Mouse (Mus musculus) hindbrain, embryonic 13.5 days (tissue): Measurements from ENCODE around the gene Nwd1. TPM values are rescaled to one million over a fixed set of nuclear protein-coding genes. Genes with fewer than 3 reads are reported as not detected.
"Not testable (repeated sequence)": the region's sequence is repeated elsewhere in the genome, so short reads cannot be mapped to it uniquely, and the experiment has no call there.

Source experiments
- ATAC-seq: fragments of 200-750 bp; cut with Nextera tagmentation; 2 replicates; pipeline ENCODE4 v1.8.0; 2017; ENCODE audit warnings: moderate TSS enrichment; ENCODE audit not compliant: low FRiP score
- H3K27ac ChIP-seq: fragments of 300-500 bp; sonication (generic); 2 replicates; pipeline ENCODE4 v1.5.1; 2015; ENCODE audit warnings: inconsistent platforms, mild to moderate bottlenecking, moderate library complexity
- H3K27me3 ChIP-seq: fragments of 300-500 bp; sonication (generic); 2 replicates; pipeline ENCODE4 v1.6.1; 2015; ENCODE audit warnings: mild to moderate bottlenecking, inconsistent platforms
- H3K36me3 ChIP-seq: fragments of 300-500 bp; sonication (generic); 2 replicates; pipeline ENCODE4 v1.6.1; 2015; ENCODE audit warnings: mild to moderate bottlenecking, inconsistent platforms
- H3K4me1 ChIP-seq: fragments of 300-500 bp; sonication (generic); replicated peaks from 2 replicates; pipeline ENCODE4 v1.6.1; 2015; ENCODE audit warnings: inconsistent platforms
- H3K4me2 ChIP-seq: fragments of 300-500 bp; sonication (generic); 2 replicates; pipeline ENCODE4 v1.6.1; 2015; ENCODE audit warnings: inconsistent platforms, mild to moderate bottlenecking, moderate library complexity
- H3K4me3 ChIP-seq: fragments of 300-500 bp; sonication (generic); 2 replicates; pipeline ENCODE4 v1.5.1; 2015; ENCODE audit warnings: mild to moderate bottlenecking, inconsistent platforms
- H3K9ac ChIP-seq: fragments of 300-500 bp; sonication (generic); 2 replicates; pipeline ENCODE4 v1.6.1; 2015; ENCODE audit warnings: mild to moderate bottlenecking, inconsistent platforms
- H3K9me3 ChIP-seq: fragments of 300-500 bp; sonication (generic); 2 replicates; pipeline ENCODE4 v1.6.1; 2016; ENCODE audit warnings: inconsistent platforms
- WGBS: fragments of 180-500 bp; shearing (Covaris S2); methylation state at CpG from one replicate; pipeline ENCODE4 v1.1.7; 2015; 5-methylcytosine and 5-hydroxymethylcytosine counted together
- polyA plus RNA-seq: library from polyadenylated mRNA; unstranded; fragments of >200 nt; fragmentation: Nextera tagmentation; extraction: Ambion mirVana; gene quantifications from 2 replicates; pipeline ENCODE4 v1.2.1, GENCODE M21; 2015

The Nwd1 gene
- polyA plus RNA-seq, 1 experiment from 2014 or later = 1.3 TPM

DNA sequence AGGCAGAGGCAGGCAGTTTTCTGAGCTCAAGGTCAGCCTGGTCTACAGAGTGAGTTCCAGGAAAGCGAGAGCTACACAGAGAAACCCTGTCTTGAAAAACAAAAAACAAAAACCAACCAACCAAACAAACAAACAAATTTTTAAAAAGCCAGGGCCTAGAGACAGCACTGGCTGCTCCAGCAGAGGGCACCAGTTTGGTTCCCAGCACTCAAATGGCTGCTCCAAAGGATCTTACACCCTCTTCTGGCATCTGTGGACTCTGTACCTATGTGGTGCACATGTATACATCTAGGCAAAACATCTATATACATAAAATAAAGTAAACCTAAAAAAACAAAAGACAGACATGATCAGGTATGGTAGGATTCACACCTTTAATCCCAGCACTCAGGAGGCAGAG lies 26.3 kb downstream of the Nwd1 start:
- H3K4me1 ChIP-seq = no peaks in the 10 kb centered on the region
- H3K9ac ChIP-seq = no peak overlapping the region
- ATAC-seq = no peak
- 90% methylated on average over 1 of the region's 1 CpGs for WGBS
- no peaks in the 10 kb centered on the region for H3K27me3 ChIP-seq
- no peak overlapping the region for H3K27ac ChIP-seq
- no peaks in the 10 kb centered on the region for H3K36me3 ChIP-seq
- H3K9me3 ChIP-seq = no peaks in the 10 kb centered on the region
- no peak overlapping the region for H3K4me2 ChIP-seq
- H3K4me3 ChIP-seq = no peak overlapping the region

DNA sequence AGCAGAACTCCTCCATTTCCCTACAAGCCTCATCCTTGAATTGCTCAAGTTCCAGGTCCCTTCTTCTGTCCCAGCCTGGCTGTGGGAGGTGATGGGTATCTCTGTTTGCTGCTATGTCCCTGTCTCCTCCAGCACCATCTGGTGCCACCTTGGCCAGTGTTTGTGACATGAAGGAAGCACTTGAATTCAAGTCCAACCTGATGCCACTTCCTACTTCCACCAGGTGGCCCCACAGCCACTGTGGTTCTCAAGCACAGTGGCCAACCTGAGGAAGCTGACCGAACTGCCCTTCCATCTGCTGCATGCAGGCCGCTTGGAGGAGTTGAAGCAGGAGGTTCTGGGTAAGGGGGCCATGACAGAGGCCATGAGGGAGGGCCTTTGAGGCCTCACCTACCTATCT lies 27.7 kb downstream of the Nwd1 start:
- Histone ChIP-seq H3K4me3 (no peak overlapping the region), H3K4me1 (no peaks in the 10 kb centered on the region), H3K4me2 (no peak overlapping the region), H3K9me3 (no peaks in the 10 kb centered on the region), H3K27ac (no peak overlapping the region), H3K36me3 (no peaks in the 10 kb centered on the region), H3K9ac (no peak overlapping the region), H3K27me3 (no peaks in the 10 kb centered on the region)
- no peak for ATAC-seq
- WGBS = 87% methylated on average over 2 of the region's 2 CpGs

DNA sequence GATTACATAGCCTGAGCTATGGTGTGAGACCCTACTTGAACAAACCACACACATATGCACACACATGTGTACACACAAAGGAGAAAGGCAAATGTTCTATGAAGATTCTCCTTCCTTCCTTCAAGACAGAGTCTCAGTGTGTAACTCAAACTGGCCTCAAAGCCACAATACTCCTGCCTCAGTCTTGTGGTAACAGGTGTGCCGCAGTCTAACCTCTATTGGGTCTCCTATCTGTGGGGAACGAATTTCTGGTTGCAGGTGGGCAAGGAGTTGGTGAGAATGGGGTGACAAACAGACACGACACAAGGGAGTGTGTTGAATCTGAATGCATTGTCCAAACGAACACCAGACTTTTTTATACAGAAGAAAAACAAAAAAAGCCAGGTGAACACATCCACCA lies 29.9 kb downstream of the Nwd1 start:
- Histone ChIP-seq H3K4me3 (no peak overlapping the region), H3K36me3 (no peaks in the 10 kb centered on the region), H3K9me3 (no peaks in the 10 kb centered on the region), H3K27ac (no peak overlapping the region), H3K4me2 (no peak overlapping the region), H3K27me3 (no peaks in the 10 kb centered on the region), H3K9ac (no peak overlapping the region), H3K4me1 (no peaks in the 10 kb centered on the region)
- ATAC-seq = no peak
- 61% methylated on average over 4 of the region's 4 CpGs for WGBS

DNA sequence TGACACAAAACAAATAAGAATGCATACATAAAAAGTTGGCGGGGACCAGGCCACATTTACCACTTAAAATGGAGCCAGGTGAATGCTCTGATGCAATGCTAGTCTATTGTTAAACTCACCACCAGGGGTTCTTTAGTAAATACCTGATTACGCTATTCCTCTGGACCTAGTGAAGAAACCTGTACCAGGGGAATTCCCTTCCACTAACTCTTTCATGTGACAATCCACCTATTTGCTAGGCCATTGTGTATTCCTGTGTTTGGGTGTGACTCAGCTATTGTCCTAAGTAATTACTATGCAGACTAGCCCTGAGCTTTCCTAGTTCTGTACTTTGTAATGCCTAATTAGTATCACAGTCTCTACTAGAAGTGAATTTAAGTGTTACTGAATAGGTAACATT lies 30.3 kb downstream of the Nwd1 start:
- WGBS = 55% methylated on average over 2 of the region's 2 CpGs
- H3K27me3 ChIP-seq, ATAC-seq, H3K9ac ChIP-seq, H3K4me2 ChIP-seq, H3K36me3 ChIP-seq, H3K9me3 ChIP-seq, H3K4me3 ChIP-seq, H3K27ac ChIP-seq, H3K4me1 ChIP-seq: not testable (repeated sequence)

DNA sequence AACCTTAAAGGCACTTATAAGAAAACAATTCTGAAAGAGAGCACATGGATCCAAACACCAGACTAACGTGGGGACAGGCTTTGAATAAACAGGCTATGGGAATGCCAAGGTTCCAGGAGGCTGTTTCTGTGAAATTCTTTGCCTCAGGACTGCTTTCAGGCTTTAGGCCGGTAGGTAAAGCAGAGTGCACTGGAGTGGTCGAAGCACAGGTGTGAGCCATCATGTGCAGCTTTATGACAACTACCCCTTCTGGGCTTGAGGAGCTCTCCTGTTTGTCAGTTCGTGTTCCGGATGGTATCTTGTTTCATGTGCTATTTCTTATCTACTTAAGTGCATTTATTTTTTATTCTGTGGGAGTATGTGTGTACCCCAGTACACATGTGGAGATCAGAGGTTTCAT lies 30.8 kb downstream of the Nwd1 start:
- Histone ChIP-seq H3K4me2 (no peak overlapping the region), H3K9ac (no peak overlapping the region), H3K4me3 (no peak overlapping the region), H3K4me1 (no peaks in the 10 kb centered on the region), H3K36me3 (no peaks in the 10 kb centered on the region), H3K9me3 (no peaks in the 10 kb centered on the region), H3K27ac (no peak overlapping the region), H3K27me3 (no peaks in the 10 kb centered on the region)
- ATAC-seq = no peak
- 68% methylated on average over 5 of the region's 5 CpGs for WGBS

DNA sequence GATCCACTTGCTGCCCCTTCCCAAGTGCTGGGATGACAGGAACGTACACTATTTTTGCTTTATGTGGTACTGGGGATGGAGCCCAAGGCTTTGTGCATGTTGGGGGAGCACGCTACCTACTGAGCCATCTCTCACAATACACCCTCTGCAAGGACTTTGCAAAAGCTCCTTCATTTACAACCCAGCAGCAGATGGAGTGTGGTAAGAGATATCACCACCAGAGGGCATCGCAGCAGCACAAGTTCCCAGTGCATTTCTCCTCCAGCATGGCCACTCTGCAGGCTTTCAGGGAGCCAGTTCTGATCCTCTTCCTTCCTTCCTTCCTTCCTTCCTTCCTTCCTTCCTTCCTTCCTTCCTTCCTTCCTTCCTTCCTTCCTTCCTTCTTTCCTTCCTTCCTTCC lies 33.6 kb downstream of the Nwd1 start:
- Histone ChIP-seq H3K4me2 (no peak overlapping the region), H3K27ac (no peak overlapping the region), H3K9me3 (no peaks in the 10 kb centered on the region), H3K9ac (no peak overlapping the region), H3K4me3 (no peak overlapping the region), H3K36me3 (no peaks in the 10 kb centered on the region), H3K4me1 (no peaks in the 10 kb centered on the region), H3K27me3 (no peaks in the 10 kb centered on the region)
- ATAC-seq = 0 out of 2 replicates have a peak, but pooled peaks have one; percentile 52
- 12% methylated on average over 3 of the region's 3 CpGs for WGBS

DNA sequence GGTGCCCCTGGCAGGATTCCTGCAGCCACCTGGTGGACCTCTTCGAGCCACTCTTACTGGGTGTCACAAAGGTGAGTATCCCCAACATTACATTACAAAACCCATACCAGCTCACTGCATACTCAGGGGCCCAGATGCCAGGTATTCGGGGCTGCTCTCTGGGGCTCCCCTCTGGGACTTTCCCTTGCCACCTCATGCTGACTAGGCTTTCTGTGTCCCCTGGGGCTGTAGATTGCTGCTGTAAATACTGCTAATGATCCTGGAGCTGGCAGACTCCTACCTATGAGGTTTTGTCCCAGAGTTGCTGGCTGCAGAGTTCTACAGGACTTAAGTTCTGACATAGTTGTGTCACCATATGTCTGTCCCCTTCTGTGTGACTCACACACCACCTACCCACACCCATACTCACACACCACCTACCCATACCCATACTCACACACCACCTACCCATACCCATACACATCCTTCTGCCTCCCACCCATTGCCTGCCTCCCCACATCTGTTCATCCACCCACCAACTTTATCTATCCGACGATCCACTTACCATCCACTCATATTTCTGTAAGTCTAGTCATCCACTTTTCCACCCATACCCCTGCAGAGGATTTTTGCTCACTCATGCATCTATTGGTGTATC lies 35.7 kb downstream of the Nwd1 start:
- H3K27me3 ChIP-seq = no peaks in the 10 kb centered on the region

DNA sequence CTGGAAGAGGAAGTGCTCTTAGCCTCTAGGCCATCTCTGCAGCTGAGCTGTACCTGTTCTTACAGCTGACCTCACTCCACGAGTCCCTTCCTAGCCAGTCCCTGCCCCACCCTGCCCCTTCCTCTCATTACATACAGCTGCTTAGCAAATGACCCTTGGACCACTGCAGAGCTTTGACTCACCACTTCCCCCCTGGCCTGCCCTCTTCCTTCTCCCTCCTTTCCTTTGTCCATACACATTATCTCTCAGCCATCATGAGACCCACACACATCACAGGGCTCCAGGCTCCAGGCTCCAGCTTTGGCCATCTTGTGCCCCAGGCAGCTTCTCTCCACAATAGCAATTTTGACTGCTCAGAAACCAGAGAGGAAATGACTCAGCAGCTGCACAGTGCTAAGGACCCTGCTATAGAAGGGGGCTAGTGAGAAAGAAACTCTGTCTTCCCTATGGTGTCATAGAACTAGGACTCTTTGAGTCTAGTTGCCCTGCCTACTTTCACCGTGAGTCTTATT lies 36.6 kb downstream of the Nwd1 start:
- no peaks in the 10 kb centered on the region for H3K27me3 ChIP-seq
- ATAC-seq = no peak
- no peaks in the 10 kb centered on the region for H3K36me3 ChIP-seq
- H3K9ac ChIP-seq = no peak overlapping the region
- no peaks in the 10 kb centered on the region for H3K9me3 ChIP-seq
- no peak overlapping the region for H3K4me2 ChIP-seq
- WGBS = 58% methylated on average over 2 of the region's 2 CpGs
- H3K4me1 ChIP-seq = no peaks in the 10 kb centered on the region
- H3K4me3 ChIP-seq = no peak overlapping the region
- no peak overlapping the region for H3K27ac ChIP-seq

More for the DNA sequence above, 35.7 kb downstream of the Nwd1 start:
- Histone ChIP-seq H3K36me3 (no peaks in the 10 kb centered on the region), H3K27ac (no peak overlapping the region), H3K4me2 (no peak overlapping the region), H3K9me3 (no peaks in the 10 kb centered on the region), H3K4me3 (no peak overlapping the region), H3K9ac (no peak overlapping the region), H3K4me1 (no peaks in the 10 kb centered on the region)
- peak; percentile 46; the same call in 1 of the 2 replicates for ATAC-seq
- 87% methylated on average over 4 of the region's 4 CpGs for WGBS

DNA sequence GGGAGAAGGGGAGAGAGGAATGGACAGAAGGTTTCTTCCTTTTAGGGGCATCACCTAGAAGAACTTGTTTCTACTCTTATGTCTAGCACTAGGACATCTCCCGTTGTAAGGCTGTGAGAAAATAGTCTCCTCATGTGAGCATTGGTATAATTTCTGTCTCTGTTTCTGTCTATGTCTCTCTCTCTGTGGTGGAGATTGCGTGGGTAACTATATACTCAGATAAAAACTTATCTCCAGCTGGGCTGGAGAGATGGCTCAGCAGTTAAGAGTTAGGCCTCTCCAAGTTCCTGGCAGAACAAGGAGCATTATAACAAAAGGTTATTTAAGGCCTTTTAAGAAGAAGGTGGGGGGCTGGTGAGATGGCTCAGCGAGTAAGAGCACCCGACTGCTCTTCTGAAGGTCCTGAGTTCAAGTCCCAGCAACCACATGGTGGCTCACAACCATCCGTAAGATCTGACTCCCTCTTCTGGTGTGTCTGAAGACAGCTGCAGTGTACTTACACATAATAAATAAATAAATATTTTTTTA lies 37.1 kb downstream of the Nwd1 start:
- not testable (repeated sequence) for H3K4me3 ChIP-seq, H3K9me3 ChIP-seq, ATAC-seq, H3K36me3 ChIP-seq, H3K4me2 ChIP-seq, H3K27ac ChIP-seq, H3K27me3 ChIP-seq, H3K4me1 ChIP-seq, H3K9ac ChIP-seq
- 91% methylated on average over 5 of the region's 5 CpGs for WGBS

DNA sequence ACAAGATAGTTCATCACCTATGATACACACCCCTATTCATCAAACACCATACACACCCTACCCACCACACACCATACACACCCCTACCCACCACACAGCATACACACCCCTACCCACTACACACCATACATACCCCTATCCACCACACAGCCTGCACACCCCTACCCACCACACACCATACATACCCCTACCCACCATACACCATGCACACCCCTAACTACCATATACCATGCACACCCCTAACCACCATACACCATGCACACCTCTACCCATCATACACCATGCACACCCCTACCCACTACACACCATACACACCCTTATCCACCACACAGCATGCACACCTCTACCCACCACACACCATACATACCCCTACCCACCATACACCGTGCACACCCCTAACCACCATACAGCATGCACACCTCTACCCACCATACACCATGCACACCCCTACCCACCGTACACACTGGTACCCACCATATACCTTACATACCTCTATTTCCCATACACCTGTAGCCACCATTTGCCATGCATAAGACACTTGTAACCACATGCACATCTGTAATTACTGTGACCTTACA lies 51.9 kb downstream of the Nwd1 start:
- WGBS = 94% methylated on average over 2 of the region's 2 CpGs
- Histone ChIP-seq H3K9me3 (no peaks in the 10 kb centered on the region), H3K27me3 (no peaks in the 10 kb centered on the region), H3K4me2 (no peak overlapping the region), H3K27ac (no peak overlapping the region), H3K4me1 (no peaks in the 10 kb centered on the region), H3K36me3 (no peaks in the 10 kb centered on the region), H3K4me3 (no peak overlapping the region), H3K9ac (no peak overlapping the region)
- no peak for ATAC-seq

DNA sequence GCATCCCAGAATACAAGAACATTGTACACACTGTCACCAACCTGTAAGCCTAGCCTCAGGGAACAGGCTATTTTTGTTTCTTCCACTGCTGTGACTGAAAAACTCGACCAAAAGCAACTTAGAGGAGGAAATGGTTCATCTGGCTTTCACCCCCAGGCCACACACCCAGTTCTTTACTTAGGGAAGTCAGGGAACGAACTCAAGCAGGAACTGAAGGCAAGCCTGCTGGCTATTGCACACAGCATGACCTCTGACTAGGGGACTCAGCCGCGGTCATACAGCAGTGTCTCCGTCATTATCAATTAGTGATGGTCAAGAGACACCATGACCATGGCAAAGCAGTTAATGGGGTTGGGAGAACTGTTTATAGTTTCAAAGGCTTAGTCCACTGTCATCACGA lies 66.1 kb downstream of the Nwd1 start:
- 36% methylated on average over 6 of the region's 6 CpGs for WGBS
- no peaks in the 10 kb centered on the region for H3K4me1 ChIP-seq
- no peaks in the 10 kb centered on the region for H3K27me3 ChIP-seq
- H3K9me3 ChIP-seq = no peaks in the 10 kb centered on the region
- no peak for ATAC-seq
- H3K9ac ChIP-seq = no peak overlapping the region
- no peak overlapping the region for H3K4me3 ChIP-seq
- H3K4me2 ChIP-seq = no peak overlapping the region
- H3K27ac ChIP-seq = no peak overlapping the region
- no peaks in the 10 kb centered on the region for H3K36me3 ChIP-seq

DNA sequence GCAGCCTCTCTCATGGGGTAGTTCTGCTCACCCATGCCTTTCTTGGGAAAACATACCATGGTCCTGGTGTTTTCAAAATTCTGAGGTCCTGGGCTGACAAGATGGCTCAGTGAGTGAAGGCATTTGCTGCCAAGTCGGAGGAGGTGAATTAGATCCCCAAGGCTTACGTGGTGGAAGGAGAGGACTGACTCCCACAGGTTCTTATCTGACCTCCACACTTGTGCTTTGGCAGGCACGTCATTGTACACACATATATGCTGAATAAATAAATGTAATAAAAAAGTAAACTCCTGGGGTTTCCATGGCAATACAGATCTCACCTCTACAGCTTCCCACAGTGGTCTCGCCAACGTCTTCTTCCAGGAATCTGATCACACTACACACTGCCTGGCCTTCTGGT lies 70.1 kb downstream of the Nwd1 start:
- Histone ChIP-seq H3K9me3 (no peaks in the 10 kb centered on the region), H3K27ac (no peak overlapping the region), H3K9ac (no peak overlapping the region), H3K4me1 (no peaks in the 10 kb centered on the region), H3K4me2 (no peak overlapping the region), H3K36me3 (no peaks in the 10 kb centered on the region), H3K27me3 (no peaks in the 10 kb centered on the region), H3K4me3 (no peak overlapping the region)
- no peak for ATAC-seq
- WGBS = 90% methylated on average over 5 of the region's 5 CpGs

DNA sequence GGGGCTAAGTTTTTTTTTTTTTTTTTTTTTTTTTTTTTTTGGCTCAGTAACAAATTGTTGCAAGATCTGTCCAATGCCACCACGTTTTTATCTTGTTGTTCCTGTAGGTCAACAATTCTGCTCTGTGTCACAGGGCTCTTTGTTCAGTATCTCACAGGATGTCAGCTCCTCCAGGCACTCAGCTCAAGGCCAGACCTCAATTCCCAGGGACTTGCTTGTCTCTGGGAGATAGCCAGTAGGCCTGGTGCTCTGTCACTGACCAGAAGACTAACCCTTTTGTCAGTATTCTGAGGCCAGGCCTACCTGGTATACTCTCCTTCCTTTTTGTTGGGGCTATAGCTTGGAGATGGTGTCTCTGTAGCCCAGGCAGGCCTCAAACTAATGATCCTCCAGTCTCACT lies 74.0 kb downstream of the Nwd1 start:
- H3K27me3 ChIP-seq = no peaks in the 10 kb centered on the region

More for the DNA sequence above, 74.0 kb downstream of the Nwd1 start:
- Histone ChIP-seq H3K27ac (no peak overlapping the region), H3K4me2 (no peak overlapping the region), H3K4me3 (no peak overlapping the region), H3K9ac (no peak overlapping the region), H3K4me1 (peaks cover 11% of the 10 kb centered on the region), H3K36me3 (peaks cover 9% of the 10 kb centered on the region), H3K9me3 (no peaks in the 10 kb centered on the region)
- ATAC-seq = no peak
- WGBS = 37% methylated on average over 1 of the region's 1 CpGs
